Mouse (Mus musculus) forebrain, embryonic 11.5 days (tissue): ENCODE data around the gene Vmn2r46. TPM values are rescaled to one million over a fixed set of nuclear protein-coding genes. Genes with fewer than 3 reads are reported as not detected.
"Not testable (repeated sequence)": the region's sequence is repeated elsewhere in the genome, so short reads cannot be mapped to it uniquely, and the experiment has no call there.

Experiments used
- ATAC-seq: fragments of 200-750 bp; cut with Nextera tagmentation; replicated peaks from 2 replicates; pipeline ENCODE4 v1.8.0; 2017; ENCODE audit warnings: moderate TSS enrichment; ENCODE audit not compliant: low FRiP score
- DNase-seq: peaks from one replicate; pipeline ENCODE4 v3.0.0-alpha.2; 2017; ENCODE audit warnings: low spot score
- H3K27ac ChIP-seq: fragments of 300-500 bp; sonication (generic); 2 replicates; pipeline ENCODE4 v1.5.1; 2014; ENCODE audit warnings: low read depth, low read length
- H3K27me3 ChIP-seq: fragments of 300-500 bp; sonication (generic); 2 replicates; pipeline ENCODE4 v1.6.1; 2014; ENCODE audit warnings: mild to moderate bottlenecking, low read length, mixed read lengths; ENCODE audit not compliant: control insufficient read depth, insufficient read depth
- H3K36me3 ChIP-seq: fragments of 300-500 bp; sonication (generic); 2 replicates; pipeline ENCODE4 v1.6.1; 2014; ENCODE audit warnings: mild to moderate bottlenecking, low read length, moderate library complexity, mixed read lengths; ENCODE audit not compliant: control insufficient read depth, insufficient read depth
- H3K4me1 ChIP-seq: fragments of 300-500 bp; sonication (generic); replicated peaks from 2 replicates; pipeline ENCODE4 v1.6.1; 2014; ENCODE audit warnings: low read length, mixed read lengths; ENCODE audit not compliant: control insufficient read depth, insufficient read depth
- H3K4me2 ChIP-seq: fragments of 300-500 bp; sonication (generic); 2 replicates; pipeline ENCODE4 v1.6.1; 2014; ENCODE audit warnings: low read depth, mild to moderate bottlenecking, low read length, moderate library complexity, mixed read lengths; ENCODE audit not compliant: severe bottlenecking
- H3K4me3 ChIP-seq: fragments of 300-500 bp; sonication (generic); 2 replicates; pipeline ENCODE4 v1.5.1; 2014; ENCODE audit warnings: low read depth, low read length
- H3K9ac ChIP-seq: fragments of 300-500 bp; sonication (generic); 2 replicates; pipeline ENCODE4 v1.6.1; 2014; ENCODE audit warnings: low read length
- H3K9me3 ChIP-seq: fragments of 300-500 bp; sonication (generic); 2 replicates; pipeline ENCODE4 v1.6.1; 2016; ENCODE audit warnings: low read length, mixed read lengths; ENCODE audit not compliant: control insufficient read depth
- WGBS: fragments of 180-500 bp; shearing (Covaris S2); extraction: QIAGEN DNeasy Blood & Tissue Kit; methylation state at CpG from one replicate; pipeline ENCODE4 v1.1.7; 2014; 5-methylcytosine and 5-hydroxymethylcytosine counted together
- polyA plus RNA-seq: library from polyadenylated mRNA; unstranded; fragments of >200 nt; fragmentation: Nextera tagmentation; extraction: Ambion mirVana; gene quantifications from 2 replicates; pipeline ENCODE4 v1.2.1, GENCODE M21; 2014

The Vmn2r46 gene
- not detected in 2 replicates for polyA plus RNA-seq

- ATAC-seq, DNase-seq, H3K4me1 ChIP-seq, H3K9ac ChIP-seq, H3K27me3 ChIP-seq, H3K4me2 ChIP-seq, H3K36me3 ChIP-seq, H3K4me3 ChIP-seq, H3K9me3 ChIP-seq, H3K27ac ChIP-seq: not testable (repeated sequence)
- no CpG with 5 or more reads among the region's 1 CpGs for WGBS
Observed at GRCm38 (mm10) chr7:9770471-9770870, at the start of gene Vmn2r46. Gene Vmn2r46, minus strand, starts transcription at chr7:9770571.

Other genes with a start within 250 kb of the Vmn2r46 start
- not detected in 2 replicates for gene Vmn2r47, start 70.8 kb upstream of the Vmn2r46 start, polyA plus RNA-seq
- not detected in 2 replicates for gene Vmn2r48, start 183.0 kb upstream of the Vmn2r46 start, polyA plus RNA-seq
- gene Vmn2r49, start 221.7 kb upstream of the Vmn2r46 start, polyA plus RNA-seq: not detected in 2 replicates